Mouse (Mus musculus) heart, embryonic 15.5 days (tissue): ENCODE data around the gene Pygo2. TPM values are rescaled to one million over a fixed set of nuclear protein-coding genes. Genes with fewer than 3 reads are reported as not detected.

Experiments
- ATAC-seq: fragments of 200-750 bp; cut with Nextera tagmentation; replicated peaks from 2 replicates; pipeline ENCODE4 v1.8.0; 2017; ENCODE audit warnings: low read depth, moderate TSS enrichment; ENCODE audit not compliant: insufficient number of reproducible peaks, insufficient read depth, low FRiP score
- H3K27ac ChIP-seq: fragments of 300-500 bp; sonication (generic); 2 replicates; pipeline ENCODE4 v1.5.1; 2015; ENCODE audit warnings: mild to moderate bottlenecking, inconsistent platforms
- H3K27me3 ChIP-seq: fragments of 300-500 bp; sonication (generic); 2 replicates; pipeline ENCODE4 v1.6.1; 2015; ENCODE audit warnings: inconsistent platforms
- H3K36me3 ChIP-seq: fragments of 300-500 bp; sonication (generic); 2 replicates; pipeline ENCODE4 v1.6.1; 2015; ENCODE audit warnings: mild to moderate bottlenecking, inconsistent platforms
- H3K4me1 ChIP-seq: fragments of 300-500 bp; sonication (generic); replicated peaks from 2 replicates; pipeline ENCODE4 v1.6.1; 2015; ENCODE audit warnings: inconsistent platforms
- H3K4me2 ChIP-seq: fragments of 300-500 bp; sonication (generic); 2 replicates; pipeline ENCODE4 v1.6.1; 2015; ENCODE audit warnings: inconsistent platforms, mild to moderate bottlenecking, moderate library complexity
- H3K4me3 ChIP-seq: fragments of 300-500 bp; sonication (generic); 2 replicates; pipeline ENCODE4 v1.5.1; 2015; ENCODE audit warnings: mild to moderate bottlenecking, inconsistent platforms
- H3K9ac ChIP-seq: fragments of 300-500 bp; sonication (generic); 2 replicates; pipeline ENCODE4 v1.6.1; 2015; ENCODE audit warnings: mild to moderate bottlenecking, inconsistent platforms
- H3K9me3 ChIP-seq: fragments of 300-500 bp; sonication (generic); replicated peaks from 2 replicates; pipeline ENCODE4 v1.6.1; 2016; ENCODE audit warnings: inconsistent platforms
- WGBS: fragments of 180-500 bp; shearing (Covaris S2); methylation state at CpG from one replicate; pipeline ENCODE4 v1.1.7; 2015; ENCODE audit warnings: mixed read lengths; 5-methylcytosine and 5-hydroxymethylcytosine counted together
- polyA plus RNA-seq: library from polyadenylated mRNA; unstranded; fragments of >200 nt; fragmentation: Nextera tagmentation; extraction: Ambion mirVana; gene quantifications from 2 replicates; pipeline ENCODE4 v1.2.1, GENCODE M21; 2015

Gene Pygo2
- 21.1 and 28.1 TPM in 2 replicates for polyA plus RNA-seq

DNA sequence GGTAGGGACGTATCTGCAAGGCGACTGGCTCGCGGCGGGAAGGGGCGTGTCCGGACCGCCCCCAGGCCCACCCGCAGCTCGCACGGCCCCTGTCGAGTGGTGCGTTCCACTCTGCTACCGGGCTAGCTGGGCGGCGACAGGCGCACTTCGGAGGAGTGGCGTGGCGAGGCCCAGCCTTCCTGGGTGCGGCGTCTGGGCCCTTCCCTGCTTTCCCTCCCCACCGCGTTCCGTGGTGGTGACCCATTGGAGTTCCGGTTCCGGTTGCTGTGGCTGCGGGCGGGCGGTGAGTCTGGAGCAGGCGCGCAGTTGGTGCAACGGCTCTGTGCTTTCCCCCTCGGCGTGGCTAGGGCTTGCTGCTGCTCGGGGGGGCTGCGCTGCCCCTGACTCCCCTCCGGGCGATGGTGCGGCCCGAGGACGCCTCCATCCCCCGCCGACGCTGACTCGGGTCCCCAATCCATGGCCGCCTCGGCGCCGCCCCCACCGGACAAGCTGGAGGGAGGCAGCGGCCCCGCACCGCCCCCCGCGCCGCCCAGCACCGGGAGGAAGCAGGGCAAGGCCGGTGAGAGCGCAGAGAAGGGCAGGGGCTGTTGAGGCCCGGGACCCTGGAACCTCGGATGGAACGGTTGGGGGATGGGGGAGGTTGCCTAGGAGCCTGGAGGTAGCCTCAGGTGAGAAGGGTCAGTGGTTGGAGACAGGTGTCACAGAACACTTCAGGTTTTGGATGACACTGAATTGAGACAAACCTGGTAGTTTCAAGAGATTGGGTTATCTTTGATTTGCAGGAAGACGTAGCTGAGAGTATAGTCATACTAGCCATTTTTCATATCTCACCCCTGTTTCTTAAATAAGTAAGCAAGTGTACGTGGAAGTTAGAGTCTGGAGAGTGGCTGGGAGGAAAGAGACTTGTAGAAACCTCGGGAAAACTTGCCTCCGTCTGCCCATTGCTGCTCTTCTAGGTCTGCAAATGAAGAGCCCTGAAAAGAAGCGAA is at the start of gene Pygo2:
Gene Pygo2 (plus strand): TSS at position 44 of the 989 bp plus-strand sequence.
- H3K27me3 ChIP-seq, result no peaks in the 10 kb centered on the region
- H3K4me1 ChIP-seq, result peaks cover 24% of the 10 kb centered on the region
- peaks cover 46% of the 10 kb centered on the region for H3K36me3 ChIP-seq
- H3K4me2 ChIP-seq, result peak within 1 kb of the TSS; percentile 85
- ATAC-seq, result peak; percentile 96
- H3K9ac ChIP-seq, result peak within 1 kb of the TSS; percentile 93
- no peaks in the 10 kb centered on the region for H3K9me3 ChIP-seq
- 2% methylated on average over 68 of the region's 68 CpGs for WGBS
- peak within 1 kb of the TSS; percentile 92 for H3K4me3 ChIP-seq
- peak within 1 kb of the TSS; percentile 90 for H3K27ac ChIP-seq

DNA sequence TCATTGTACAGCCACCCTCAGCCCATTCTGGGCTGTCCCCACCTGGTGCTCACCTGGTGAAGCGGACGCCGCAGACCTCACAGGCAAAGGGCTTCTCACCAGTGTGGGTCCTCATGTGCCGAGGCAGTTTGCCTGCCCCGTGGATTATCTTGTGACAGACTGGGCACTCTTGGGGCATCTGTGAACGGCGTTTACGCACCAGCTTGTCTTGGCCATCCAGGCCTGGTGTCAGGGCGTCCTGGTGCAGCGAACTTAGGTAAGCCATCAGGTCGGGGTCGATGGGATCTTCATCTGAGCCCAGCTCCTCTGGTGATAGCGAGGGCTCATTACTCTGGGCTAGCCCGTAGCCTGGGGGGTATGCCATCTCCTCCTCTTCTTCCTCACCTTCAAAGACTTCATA is 49.7 kb upstream of the Pygo2 start:
- Histone ChIP-seq H3K9ac (no peak overlapping the region), H3K27me3 (no peaks in the 10 kb centered on the region), H3K27ac (no peak overlapping the region), H3K4me2 (no peak overlapping the region), H3K4me3 (no peak overlapping the region), H3K4me1 (peaks cover 25% of the 10 kb centered on the region), H3K36me3 (peaks cover 16% of the 10 kb centered on the region; the same call in 1 of the 2 replicates), H3K9me3 (no peaks in the 10 kb centered on the region)
- no peak for ATAC-seq
- 91% methylated on average over 14 of the region's 14 CpGs for WGBS

GRCm38 (mm10) chr3:89380711-89381110 is 49.3 kb upstream of the Pygo2 start:
- no peak for ATAC-seq
- WGBS, result 90% methylated on average over 18 of the region's 18 CpGs
- H3K36me3 ChIP-seq, result peaks cover 16% of the 10 kb centered on the region; the same call in 1 of the 2 replicates
- no peak overlapping the region for H3K4me2 ChIP-seq
- H3K4me3 ChIP-seq, result no peak overlapping the region
- peaks cover 25% of the 10 kb centered on the region for H3K4me1 ChIP-seq
- H3K9ac ChIP-seq, result no peak overlapping the region
- H3K27ac ChIP-seq, result no peak overlapping the region
- H3K9me3 ChIP-seq, result no peaks in the 10 kb centered on the region
- no peaks in the 10 kb centered on the region for H3K27me3 ChIP-seq

GRCm38 (mm10) chr3:89381233-89381632 is 48.8 kb upstream of the Pygo2 start:
- Histone ChIP-seq H3K4me2 (no peak overlapping the region), H3K27me3 (no peaks in the 10 kb centered on the region), H3K4me3 (no peak overlapping the region), H3K27ac (no peak overlapping the region), H3K9ac (no peak overlapping the region), H3K4me1 (peaks cover 25% of the 10 kb centered on the region), H3K9me3 (no peaks in the 10 kb centered on the region), H3K36me3 (peaks cover 16% of the 10 kb centered on the region; the same call in 1 of the 2 replicates)
- 77% methylated on average over 11 of the region's 11 CpGs for WGBS
- no peak for ATAC-seq

DNA sequence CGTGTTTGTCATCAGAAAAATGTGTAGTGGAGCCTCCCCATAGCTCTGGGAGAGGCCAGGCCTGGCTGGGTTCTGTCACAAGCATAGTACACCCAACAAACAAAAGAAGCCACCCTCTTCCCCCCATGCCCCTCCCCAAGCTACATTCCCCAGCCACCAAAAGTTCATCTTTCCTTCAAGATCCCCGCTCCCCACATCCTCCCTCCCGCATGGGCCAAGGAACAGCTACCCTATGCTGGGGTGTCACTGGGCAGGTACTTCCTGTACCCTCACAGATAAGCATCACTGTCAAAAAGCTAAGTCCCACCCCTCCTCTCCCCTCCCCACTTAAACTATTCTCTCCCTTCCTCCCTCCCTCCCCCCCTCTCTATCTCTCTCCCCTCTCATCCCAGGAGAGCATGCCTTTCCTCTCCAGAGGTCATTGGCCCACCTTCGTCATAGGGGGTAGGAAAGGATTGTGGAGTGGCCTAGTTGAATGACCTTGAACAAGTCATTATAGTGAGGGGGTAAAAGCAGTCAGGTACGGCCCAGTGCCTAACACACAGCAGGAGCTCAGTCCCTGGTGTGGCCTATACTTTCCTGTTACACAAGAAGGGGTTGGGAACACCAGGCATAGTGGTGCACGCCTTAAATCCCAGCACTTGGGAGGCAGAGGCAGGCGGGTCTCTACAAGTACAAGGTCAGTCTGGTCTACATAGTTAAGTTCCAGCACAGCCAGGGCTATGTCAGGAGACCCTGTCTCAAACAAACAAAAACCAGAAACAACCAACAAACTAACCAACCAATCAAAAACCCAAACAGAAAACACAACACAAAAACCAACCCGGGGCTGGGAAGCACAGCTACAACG is 47.8 kb upstream of the Pygo2 start:
- ATAC-seq, result no peak

GRCm38 (mm10) chr3:89382950-89383349 is 47.1 kb upstream of the Pygo2 start:
- WGBS, result 80% methylated on average over 5 of the region's 5 CpGs
- Histone ChIP-seq H3K36me3 (peaks cover 16% of the 10 kb centered on the region; the same call in 1 of the 2 replicates), H3K4me3 (no peak overlapping the region), H3K27ac (no peak overlapping the region), H3K9ac (no peak overlapping the region), H3K27me3 (no peaks in the 10 kb centered on the region), H3K9me3 (no peaks in the 10 kb centered on the region), H3K4me2 (no peak overlapping the region), H3K4me1 (peaks cover 24% of the 10 kb centered on the region)
- ATAC-seq, result no peak

More for the DNA sequence above, 47.8 kb upstream of the Pygo2 start:
- H3K4me1 ChIP-seq, result peaks cover 25% of the 10 kb centered on the region
- no peak overlapping the region for H3K4me2 ChIP-seq
- H3K27ac ChIP-seq, result no peak overlapping the region
- no peak overlapping the region for H3K4me3 ChIP-seq
- WGBS, result 85% methylated on average over 9 of the region's 9 CpGs
- peaks cover 16% of the 10 kb centered on the region; the same call in 1 of the 2 replicates for H3K36me3 ChIP-seq
- no peaks in the 10 kb centered on the region for H3K27me3 ChIP-seq
- no peaks in the 10 kb centered on the region for H3K9me3 ChIP-seq
- no peak overlapping the region for H3K9ac ChIP-seq

DNA sequence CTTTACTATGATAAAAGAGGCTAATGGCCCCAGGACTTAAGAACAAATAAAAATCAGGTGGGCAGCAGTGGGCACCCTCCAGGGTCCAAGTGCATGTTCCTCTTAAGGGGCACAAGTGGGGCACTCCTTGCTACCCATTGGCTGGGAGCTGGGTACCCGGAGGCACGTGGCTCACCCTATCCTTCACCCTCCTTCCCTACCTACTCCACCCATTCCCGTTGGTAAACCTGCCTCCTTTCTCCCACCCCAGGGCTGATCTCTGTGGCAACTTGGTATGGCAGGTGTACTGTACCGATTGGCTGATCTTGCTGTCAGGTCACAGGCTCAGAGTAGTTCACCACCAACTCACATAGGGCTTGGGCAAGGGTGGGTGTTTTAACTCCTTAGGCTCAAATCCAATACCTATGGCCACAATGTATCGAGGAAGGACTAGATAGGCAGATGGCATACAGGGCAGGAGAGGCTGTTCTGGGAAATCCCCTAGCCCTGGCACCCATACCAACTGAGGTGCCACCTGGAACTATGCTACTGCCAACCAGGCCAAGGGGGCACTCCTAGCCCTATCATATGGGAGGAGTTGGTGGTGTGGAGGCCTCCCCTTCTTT is 46.3 kb upstream of the Pygo2 start:
- Histone ChIP-seq H3K27ac (no peak overlapping the region), H3K27me3 (no peaks in the 10 kb centered on the region), H3K4me3 (no peak overlapping the region), H3K4me2 (no peak overlapping the region), H3K36me3 (peaks cover 16% of the 10 kb centered on the region; the same call in 1 of the 2 replicates), H3K4me1 (peaks cover 19% of the 10 kb centered on the region), H3K9ac (no peak overlapping the region), H3K9me3 (no peaks in the 10 kb centered on the region)
- ATAC-seq, result no peak
- WGBS, result 85% methylated on average over 5 of the region's 5 CpGs

- H3K36me3 ChIP-seq, result peaks cover 12% of the 10 kb centered on the region; the same call in 1 of the 2 replicates
- H3K9me3 ChIP-seq, result no peaks in the 10 kb centered on the region
- H3K27ac ChIP-seq, result no peak overlapping the region
- no peaks in the 10 kb centered on the region for H3K27me3 ChIP-seq
- peaks cover 17% of the 10 kb centered on the region for H3K4me1 ChIP-seq
- ATAC-seq, result no peak
- H3K9ac ChIP-seq, result no peak overlapping the region
- H3K4me3 ChIP-seq, result no peak overlapping the region
- no peak overlapping the region for H3K4me2 ChIP-seq
- 72% methylated on average over 12 of the region's 12 CpGs for WGBS
Observed at GRCm38 (mm10) chr3:89384331-89385076, 45.5 kb upstream of the Pygo2 start.

GRCm38 (mm10) chr3:89385451-89385850 is 44.6 kb upstream of the Pygo2 start:
- Histone ChIP-seq H3K4me2 (no peak overlapping the region), H3K27ac (no peak overlapping the region), H3K9me3 (no peaks in the 10 kb centered on the region), H3K36me3 (peaks cover 5% of the 10 kb centered on the region; the same call in 1 of the 2 replicates), H3K27me3 (no peaks in the 10 kb centered on the region), H3K4me1 (peaks cover 26% of the 10 kb centered on the region), H3K4me3 (no peak overlapping the region), H3K9ac (no peak overlapping the region)
- ATAC-seq, result no peak
- WGBS, result 50% methylated on average over 11 of the region's 11 CpGs
